Mouse (Mus musculus) C2C12 (cell line): ENCODE data around the gene Wdr25. TPM values are rescaled to one million over a fixed set of nuclear protein-coding genes. Genes with fewer than 3 reads are reported as not detected.

Experiments used
- H3K27me3 ChIP-seq: one replicate; pipeline ENCODE4 v1.6.1; 2011; ENCODE audit not compliant: control insufficient read depth, insufficient read depth, insufficient read length
- H3K36me3 ChIP-seq: one replicate; pipeline ENCODE4 v1.6.1; 2011; ENCODE audit not compliant: control insufficient read depth, insufficient read depth
- H3K4me3 ChIP-seq: one replicate; pipeline ENCODE4 v1.5.1; 2011; ENCODE audit warnings: mild to moderate bottlenecking, control low read depth; ENCODE audit not compliant: poor library complexity, insufficient read depth, severe bottlenecking
- H3K79me2 ChIP-seq: one replicate; pipeline ENCODE4 v1.6.1; 2011; ENCODE audit not compliant: control insufficient read depth, insufficient read depth
- H3K79me3 ChIP-seq: one replicate; pipeline ENCODE4 v1.6.1; 2011; ENCODE audit warnings: low read depth, control low read depth
- H3ac ChIP-seq: one replicate; pipeline ENCODE3; 2011; ENCODE audit warnings: low read depth; ENCODE audit not compliant: control insufficient read depth, insufficient read length
- CEBPB ChIP-seq: IDR thresholded peaks from one replicate; pipeline ENCODE4 v1.6.1; 2011; ENCODE audit warnings: low read depth, mild to moderate bottlenecking, control low read depth, moderate library complexity
- CTCF ChIP-seq: IDR thresholded peaks from one replicate; pipeline ENCODE4 v1.5.1; 2011; ENCODE audit not compliant: control insufficient read depth, insufficient read depth, insufficient read length
- FOSL1 ChIP-seq: IDR thresholded peaks from one replicate; pipeline ENCODE4 v1.8.0; 2011; ENCODE audit warnings: mild to moderate bottlenecking, low read length; ENCODE audit not compliant: poor library complexity, insufficient read depth, severe bottlenecking
- MAX ChIP-seq: IDR thresholded peaks from one replicate; pipeline ENCODE4 v1.6.1; 2011; ENCODE audit warnings: mild to moderate bottlenecking, control low read depth
- MYOD1 ChIP-seq: IDR thresholded peaks from one replicate; pipeline ENCODE4 v1.6.1; 2011; ENCODE audit warnings: low read depth; ENCODE audit not compliant: control insufficient read depth, insufficient read length
- MYOG ChIP-seq: IDR thresholded peaks from one replicate; pipeline ENCODE4 v1.6.1; 2011; ENCODE audit not compliant: control insufficient read depth, insufficient read length; ENCODE audit errors: extremely low read depth
- USF1 ChIP-seq: IDR thresholded peaks from one replicate; pipeline ENCODE4 v1.6.1; 2011; ENCODE audit warnings: low read depth, mild to moderate bottlenecking, control low read depth, moderate library complexity
- polyA plus RNA-seq: library from polyadenylated mRNA; unstranded; fragments of >200 nt; fragmentation: generic; extraction: Trizol; gene quantifications from one replicate; pipeline ENCODE4 v1.2.1, GENCODE M21; 2012; ENCODE audit warnings: missing spikeins

Wdr25 gene
- polyA plus RNA-seq, 1 experiment = 9.4 TPM

DNA sequence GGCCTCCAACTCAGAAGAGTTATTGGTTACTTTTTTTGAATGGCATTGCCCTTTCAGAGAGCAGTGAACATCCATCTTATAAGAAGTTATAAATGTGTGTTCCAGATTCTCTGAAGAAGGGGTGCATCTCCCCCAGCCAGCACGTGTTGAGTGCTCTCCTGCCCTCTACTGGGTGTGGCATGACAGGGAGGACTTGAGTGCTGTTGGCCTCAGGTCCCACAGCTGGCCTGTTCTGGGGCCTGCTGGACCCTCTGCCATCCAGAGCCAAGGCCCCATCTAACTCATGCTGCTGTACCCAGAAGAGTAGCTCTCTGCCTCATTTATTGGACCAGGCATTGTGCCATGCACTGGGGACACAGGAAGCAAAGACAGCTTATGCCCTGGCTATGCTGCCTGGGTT is 46.8 kb downstream of the Wdr25 start:
- no peaks in the 10 kb centered on the region for H3K27me3 ChIP-seq
- no peaks in the 10 kb centered on the region for H3K79me3 ChIP-seq
- H3K4me3 ChIP-seq = no peak overlapping the region
- H3K79me2 ChIP-seq = no peaks in the 10 kb centered on the region
- no peak for TF ChIP-seq USF1
- TF ChIP-seq FOSL1 = no peak
- TF ChIP-seq MYOG = no peak
- TF ChIP-seq MYOD1 = no peak
- TF ChIP-seq MAX = no peak
- H3K36me3 ChIP-seq = no peaks in the 10 kb centered on the region
- no peak overlapping the region for H3ac ChIP-seq

DNA sequence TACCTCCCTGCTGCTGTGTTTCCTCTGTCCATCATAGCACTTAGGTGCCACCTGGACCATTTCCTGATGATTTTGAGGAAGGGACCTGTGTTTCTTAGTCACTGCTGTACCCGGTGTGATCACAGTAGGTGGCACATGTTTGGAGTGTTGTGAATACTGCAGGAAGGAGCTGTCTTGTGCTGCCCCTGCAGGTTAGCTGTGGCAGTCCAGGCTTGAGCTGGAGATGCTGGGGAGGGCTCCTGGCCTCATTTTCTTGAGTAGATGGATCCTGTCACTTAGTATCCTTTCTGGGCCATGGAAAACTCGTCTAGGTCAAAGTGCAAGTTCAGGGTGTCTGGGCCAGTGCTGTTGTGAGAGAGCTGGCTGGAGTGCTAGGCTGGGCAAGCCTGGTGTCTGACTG is 47.9 kb downstream of the Wdr25 start:
- Histone ChIP-seq H3K27me3 (no peaks in the 10 kb centered on the region), H3K36me3 (no peaks in the 10 kb centered on the region), H3K4me3 (no peak overlapping the region), H3K79me2 (no peaks in the 10 kb centered on the region), H3ac (no peak overlapping the region), H3K79me3 (no peaks in the 10 kb centered on the region)
- TF ChIP-seq FOSL1 = no peak
- no peak for TF ChIP-seq USF1
- no peak for TF ChIP-seq CEBPB
- TF ChIP-seq CTCF = no peak
- no peak for TF ChIP-seq MYOG

DNA sequence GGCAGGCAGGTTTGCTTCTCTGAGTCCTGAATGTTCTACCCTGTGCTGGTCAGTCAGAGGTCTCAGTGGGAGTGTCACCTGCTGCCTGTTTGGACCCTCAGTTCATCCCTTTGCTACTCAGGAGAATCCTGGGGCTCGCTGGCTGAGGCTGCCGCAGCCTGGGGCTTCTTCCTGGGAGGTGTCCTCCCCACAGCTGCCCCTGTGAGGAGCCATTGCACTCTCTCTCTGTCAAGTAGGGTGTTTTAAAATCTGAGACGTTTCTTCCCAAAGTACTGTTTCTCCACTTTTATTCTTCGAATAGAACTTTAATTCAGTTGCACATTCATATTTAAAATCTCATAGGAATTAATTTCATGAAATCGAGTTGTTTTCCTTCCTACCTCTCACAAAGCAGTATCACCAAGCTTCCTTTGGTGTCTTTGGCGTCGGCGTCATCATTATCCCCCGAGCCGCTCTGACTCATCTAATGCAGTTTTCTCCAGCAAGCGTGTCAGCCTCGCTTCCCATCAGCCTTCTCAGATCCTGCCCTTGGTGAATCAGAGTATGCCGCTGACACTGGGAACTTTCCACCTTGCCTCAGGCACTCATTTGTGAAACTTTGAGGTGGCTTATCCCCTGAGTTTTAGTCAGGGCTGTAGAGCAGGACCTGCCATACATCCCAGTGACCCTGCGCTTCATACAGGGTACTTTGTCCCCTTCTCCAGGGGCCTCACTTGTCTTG is 48.9 kb downstream of the Wdr25 start:
- no peak overlapping the region for H3K4me3 ChIP-seq
- H3K79me2 ChIP-seq = no peaks in the 10 kb centered on the region
- no peak overlapping the region for H3ac ChIP-seq
- no peaks in the 10 kb centered on the region for H3K79me3 ChIP-seq
- H3K36me3 ChIP-seq = no peaks in the 10 kb centered on the region
- no peaks in the 10 kb centered on the region for H3K27me3 ChIP-seq
- TF ChIP-seq MAX (peak; percentile 39), MYOG (no peak)

DNA sequence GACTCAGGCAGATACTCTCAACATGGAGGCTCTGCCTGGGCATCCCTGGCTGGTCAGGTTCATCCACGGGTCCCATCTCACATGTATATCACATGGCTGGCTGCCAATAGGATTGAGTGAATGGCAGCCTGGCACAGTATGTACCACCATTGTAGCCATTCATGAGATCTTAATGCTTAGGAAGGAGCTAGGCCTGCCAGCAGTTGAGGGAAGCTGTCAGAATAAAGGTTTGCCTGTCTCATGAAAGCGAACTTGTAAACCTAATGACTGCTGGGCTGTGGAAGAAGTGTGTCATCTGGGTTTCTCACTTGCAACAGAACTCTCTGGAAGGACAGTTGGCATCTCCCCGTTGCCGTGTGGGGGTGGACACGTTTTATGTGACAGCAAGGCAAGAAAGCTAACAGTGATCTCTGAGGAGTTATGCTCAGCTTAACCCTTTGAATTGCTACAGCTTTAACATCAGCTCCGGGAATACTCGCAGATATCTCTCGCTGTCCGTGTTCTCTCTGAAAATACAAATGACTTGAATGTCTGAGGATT is 59.6 kb downstream of the Wdr25 start:
- Histone ChIP-seq H3ac (no peak overlapping the region), H3K79me2 (no peaks in the 10 kb centered on the region), H3K4me3 (no peak overlapping the region), H3K36me3 (no peaks in the 10 kb centered on the region), H3K79me3 (no peaks in the 10 kb centered on the region), H3K27me3 (no peaks in the 10 kb centered on the region)
- TF ChIP-seq FOSL1 (no peak), MYOG (no peak), MYOD1 (no peak), MAX (no peak), USF1 (no peak), CEBPB (no peak), CTCF (no peak)

DNA sequence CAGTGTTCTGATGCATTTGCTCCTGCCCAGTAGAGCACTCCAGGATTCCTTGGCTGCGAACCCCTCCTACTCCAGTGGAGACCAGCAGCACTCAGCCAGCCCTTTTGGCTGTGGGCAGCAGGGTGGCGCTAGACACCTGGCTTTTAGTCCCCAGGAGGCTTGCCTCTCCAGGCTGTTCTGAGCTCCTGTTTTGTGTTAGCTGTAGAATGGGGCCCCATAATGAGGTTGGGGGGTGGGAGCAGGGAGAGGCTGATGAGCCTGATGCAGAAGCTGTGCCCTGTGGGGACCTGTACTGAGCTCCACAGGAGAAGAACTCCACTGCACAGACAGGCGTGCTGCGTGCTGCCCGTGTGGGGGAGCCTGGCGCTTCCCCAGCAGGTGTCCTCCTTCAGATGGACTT is 60.4 kb downstream of the Wdr25 start:
- no peak overlapping the region for H3K4me3 ChIP-seq
- H3K79me2 ChIP-seq = no peaks in the 10 kb centered on the region
- H3K79me3 ChIP-seq = no peaks in the 10 kb centered on the region
- TF ChIP-seq MYOG (no peak), FOSL1 (no peak), MAX (no peak), USF1 (no peak)
- no peaks in the 10 kb centered on the region for H3K36me3 ChIP-seq
- no peak overlapping the region for H3ac ChIP-seq
- H3K27me3 ChIP-seq = no peaks in the 10 kb centered on the region

DNA sequence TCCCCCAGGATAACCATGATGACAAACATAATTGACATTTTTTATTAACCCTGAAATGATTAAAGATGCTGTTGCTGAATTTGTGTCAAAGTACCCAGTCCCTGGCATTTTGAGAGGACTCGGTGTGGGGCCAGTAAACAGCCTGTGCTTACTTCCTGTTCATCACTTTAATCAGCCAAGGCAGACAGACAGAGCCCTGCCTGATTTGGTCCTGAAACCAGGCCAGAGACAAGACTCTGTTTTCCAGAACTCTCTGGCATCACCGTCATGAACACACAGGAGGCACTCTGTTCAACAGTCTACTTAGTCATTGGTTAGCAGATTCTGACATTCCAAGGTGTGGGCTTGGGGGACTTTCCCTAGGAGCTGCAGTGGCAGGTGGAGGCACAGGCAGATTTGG is 61.0 kb downstream of the Wdr25 start:
- H3K79me3 ChIP-seq = no peaks in the 10 kb centered on the region
- H3K4me3 ChIP-seq = no peak overlapping the region
- H3K79me2 ChIP-seq = no peaks in the 10 kb centered on the region
- H3ac ChIP-seq = no peak overlapping the region
- no peaks in the 10 kb centered on the region for H3K36me3 ChIP-seq
- TF ChIP-seq MYOD1 (no peak), USF1 (no peak), FOSL1 (no peak), CEBPB (no peak), MAX (no peak), CTCF (no peak), MYOG (no peak)
- H3K27me3 ChIP-seq = no peaks in the 10 kb centered on the region
